Mouse (Mus musculus) embryonic facial prominence, embryonic 13.5 days (tissue): ENCODE data around the gene 9130008F23Rik. TPM values are rescaled to one million over a fixed set of nuclear protein-coding genes. Genes with fewer than 3 reads are reported as not detected.

ENCODE experiments used
- ATAC-seq: fragments of 200-750 bp; cut with Nextera tagmentation; 2 replicates; pipeline ENCODE4 v1.8.0; 2017; ENCODE audit warnings: low read depth; ENCODE audit not compliant: insufficient number of reproducible peaks, insufficient read depth, low FRiP score, low TSS enrichment
- H3K27ac ChIP-seq: fragments of 300-500 bp; sonication (generic); 2 replicates; pipeline ENCODE4 v1.5.1; 2015; ENCODE audit warnings: moderate library complexity, mild to moderate bottlenecking, inconsistent platforms
- H3K27me3 ChIP-seq: fragments of 300-500 bp; sonication (generic); 2 replicates; pipeline ENCODE4 v1.6.1; 2015; ENCODE audit warnings: mild to moderate bottlenecking, inconsistent platforms
- H3K36me3 ChIP-seq: fragments of 300-500 bp; sonication (generic); 2 replicates; pipeline ENCODE4 v1.6.1; 2015; ENCODE audit warnings: mild to moderate bottlenecking, inconsistent platforms
- H3K4me1 ChIP-seq: fragments of 300-500 bp; sonication (generic); 2 replicates; pipeline ENCODE4 v1.6.1; 2015; ENCODE audit warnings: inconsistent platforms
- H3K4me2 ChIP-seq: fragments of 300-500 bp; sonication (generic); 2 replicates; pipeline ENCODE4 v1.6.1; 2015; ENCODE audit warnings: moderate library complexity, mild to moderate bottlenecking, inconsistent platforms
- H3K4me3 ChIP-seq: fragments of 300-500 bp; sonication (generic); 2 replicates; pipeline ENCODE4 v1.5.1; 2015; ENCODE audit warnings: mild to moderate bottlenecking, inconsistent platforms
- H3K9ac ChIP-seq: fragments of 300-500 bp; sonication (generic); 2 replicates; pipeline ENCODE4 v1.6.1; 2015; ENCODE audit warnings: mild to moderate bottlenecking, inconsistent platforms
- H3K9me3 ChIP-seq: fragments of 300-500 bp; sonication (generic); 2 replicates; pipeline ENCODE4 v1.6.1; 2016; ENCODE audit warnings: inconsistent platforms
- WGBS: fragments of 180-500 bp; shearing (Covaris S2); methylation state at CpG from one replicate; pipeline ENCODE4 v1.1.7; 2015; ENCODE audit warnings: mixed read lengths; 5-methylcytosine and 5-hydroxymethylcytosine counted together
- polyA plus RNA-seq: library from polyadenylated mRNA; unstranded; fragments of >200 nt; fragmentation: Nextera tagmentation; extraction: Ambion mirVana; gene quantifications from 2 replicates; pipeline ENCODE4 v1.2.1, GENCODE M21; 2015

The 9130008F23Rik gene
- 1.8 and 2.0 TPM in 2 replicates for polyA plus RNA-seq

- peak; percentile 68; the same call in 1 of the 2 replicates for ATAC-seq
- H3K9ac ChIP-seq = peak within 1 kb of the TSS; percentile 77
Observed at GRCm38 (mm10) chr17:40879924-40880691, at the start of gene 9130008F23Rik. TSS of gene 9130008F23Rik (minus strand) at chr17:40880559.

DNA sequence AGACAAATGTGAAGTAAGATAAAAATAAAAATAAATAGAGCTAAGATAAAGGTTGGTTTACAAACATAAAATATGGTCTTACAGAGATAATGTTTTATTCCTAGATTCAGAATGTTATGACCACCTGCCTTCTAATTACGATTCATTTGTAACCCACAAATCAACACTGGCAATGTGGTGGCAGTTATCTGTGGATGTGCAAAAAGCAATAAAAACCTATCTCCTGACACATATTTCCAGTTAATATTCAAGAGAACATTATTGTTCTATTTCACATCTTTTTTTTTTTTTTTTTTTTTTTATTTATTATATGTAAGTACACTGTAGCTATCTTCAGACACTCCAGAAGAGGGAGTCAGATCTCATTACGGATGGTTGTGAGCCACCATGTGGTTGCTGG is 35.1 kb upstream of the 9130008F23Rik start:
- ATAC-seq = no peak
- no peaks in the 10 kb centered on the region for H3K36me3 ChIP-seq
- 90% methylated on average over 2 of the region's 2 CpGs for WGBS
- no peak overlapping the region for H3K9ac ChIP-seq
- no peaks in the 10 kb centered on the region for H3K9me3 ChIP-seq
- H3K4me2 ChIP-seq = no peak overlapping the region
- no peaks in the 10 kb centered on the region for H3K4me1 ChIP-seq
- no peaks in the 10 kb centered on the region for H3K27me3 ChIP-seq
- no peak overlapping the region for H3K27ac ChIP-seq
- H3K4me3 ChIP-seq = no peak overlapping the region

More at GRCm38 (mm10) chr17:40879924-40880691, at the start of gene 9130008F23Rik:
- H3K27me3 ChIP-seq = no peaks in the 10 kb centered on the region
- H3K36me3 ChIP-seq = no peaks in the 10 kb centered on the region
- H3K4me2 ChIP-seq = peak within 1 kb of the TSS; percentile 89
- WGBS = under 1% methylated on average over 40 of the region's 40 CpGs
- peaks cover 15% of the 10 kb centered on the region for H3K4me1 ChIP-seq
- H3K27ac ChIP-seq = no peak within 1 kb of the TSS
- H3K4me3 ChIP-seq = peak within 1 kb of the TSS; percentile 65
- H3K9me3 ChIP-seq = no peaks in the 10 kb centered on the region

- WGBS = 86% methylated on average over 2 of the region's 2 CpGs
- ATAC-seq = no peak
Observed at GRCm38 (mm10) chr17:40914250-40914649, 33.9 kb upstream of the 9130008F23Rik start, which contains the start of gene Glyatl3. TSS of gene Glyatl3 (minus strand) at chr17:40914350.

DNA sequence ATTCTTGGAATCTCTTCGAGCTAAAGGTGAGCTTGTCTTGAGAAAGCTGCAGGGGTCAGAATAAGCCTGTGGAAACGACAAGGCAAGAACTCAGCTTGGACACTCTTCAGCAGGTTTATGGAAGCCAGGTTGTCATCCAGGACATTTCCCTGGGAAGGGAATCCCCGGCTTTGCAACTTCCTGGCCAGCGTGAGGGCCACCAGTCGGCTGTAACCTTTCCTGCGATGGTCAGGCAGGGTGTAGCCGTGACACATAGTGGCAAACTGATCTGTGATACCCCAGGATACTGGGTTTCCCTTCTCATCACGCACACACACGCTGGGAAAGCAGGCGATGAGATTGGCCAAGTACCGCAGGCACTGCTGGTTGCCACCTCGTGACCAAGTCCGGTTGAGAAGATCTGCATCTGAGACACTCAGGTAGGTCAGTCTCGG is 24.4 kb upstream of the 9130008F23Rik start:
- no peak for ATAC-seq
- H3K4me3 ChIP-seq = peak overlapping the region; percentile 22
- no peak overlapping the region for H3K27ac ChIP-seq
- no peaks in the 10 kb centered on the region for H3K9me3 ChIP-seq
- no peaks in the 10 kb centered on the region for H3K27me3 ChIP-seq
- H3K4me2 ChIP-seq = peak overlapping the region; percentile 49
- 6% methylated on average over 13 of the region's 14 CpGs for WGBS
- peaks cover 4% of the 10 kb centered on the region; the same call in 1 of the 2 replicates for H3K4me1 ChIP-seq
- H3K9ac ChIP-seq = no peak overlapping the region
- no peaks in the 10 kb centered on the region for H3K36me3 ChIP-seq

More at GRCm38 (mm10) chr17:40914250-40914649, 33.9 kb upstream of the 9130008F23Rik start, which contains the start of gene Glyatl3:
- Histone ChIP-seq H3K36me3 (no peaks in the 10 kb centered on the region), H3K9ac (no peak within 1 kb of the TSS), H3K9me3 (no peaks in the 10 kb centered on the region), H3K4me2 (no peak within 1 kb of the TSS), H3K4me1 (no peaks in the 10 kb centered on the region), H3K27ac (no peak within 1 kb of the TSS), H3K27me3 (no peaks in the 10 kb centered on the region), H3K4me3 (no peak within 1 kb of the TSS)

DNA sequence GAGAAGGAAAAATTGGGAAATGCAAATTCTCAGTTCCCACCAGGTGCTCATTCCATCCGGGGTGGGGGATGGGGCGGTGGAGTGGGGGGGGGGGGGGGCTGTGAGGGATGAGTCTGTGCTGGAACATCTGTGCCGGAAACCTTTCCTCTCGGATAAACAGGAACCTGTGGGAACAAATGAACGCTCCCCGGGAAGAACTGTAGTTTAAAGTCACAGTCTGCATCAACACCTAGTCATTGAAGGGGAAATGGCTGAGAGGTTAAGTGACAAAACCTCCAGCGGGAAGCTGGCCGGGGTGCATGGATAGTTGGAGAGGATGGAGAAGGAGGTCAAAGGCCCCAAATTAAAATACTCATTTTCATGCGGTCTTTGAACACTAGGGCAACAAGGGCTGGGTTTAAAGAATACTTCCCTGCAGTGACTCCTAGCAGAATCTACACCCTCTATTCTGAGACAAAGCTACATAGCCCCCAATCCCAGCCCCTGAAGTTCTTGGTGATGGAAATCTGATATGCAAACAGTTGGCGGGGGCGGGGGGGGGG is 23.8 kb upstream of the 9130008F23Rik start:
- WGBS = 6% methylated on average over 11 of the region's 11 CpGs
- Histone ChIP-seq H3K9me3 (no peaks in the 10 kb centered on the region), H3K4me2 (peak overlapping the region; percentile 49), H3K27ac (no peak overlapping the region), H3K4me1 (peaks cover 4% of the 10 kb centered on the region; the same call in 1 of the 2 replicates), H3K36me3 (no peaks in the 10 kb centered on the region), H3K4me3 (peak overlapping the region; percentile 22; the same call in 1 of the 2 replicates), H3K27me3 (no peaks in the 10 kb centered on the region), H3K9ac (no peak overlapping the region)
- no peak for ATAC-seq

DNA sequence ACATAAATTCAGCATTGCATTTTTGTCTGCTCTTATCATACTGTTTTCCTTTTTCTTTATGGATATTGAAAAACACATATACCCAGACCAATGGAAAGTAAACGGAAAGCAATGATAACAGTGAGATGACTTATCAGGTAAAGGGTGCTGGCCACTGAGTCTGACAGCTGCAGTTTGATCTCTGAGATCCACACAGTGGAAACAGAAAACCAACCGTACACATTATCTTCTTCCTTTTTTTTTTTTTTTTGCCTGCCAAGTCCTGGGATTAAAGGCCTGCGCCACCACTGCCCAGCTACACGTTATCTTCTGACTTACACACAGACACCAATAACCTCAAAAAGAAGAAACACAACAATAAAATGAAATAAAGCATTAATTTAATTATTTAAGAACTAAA is 23.0 kb upstream of the 9130008F23Rik start:
- Histone ChIP-seq H3K9ac (no peak overlapping the region), H3K27me3 (no peaks in the 10 kb centered on the region), H3K36me3 (no peaks in the 10 kb centered on the region), H3K27ac (no peak overlapping the region), H3K4me3 (no peak overlapping the region), H3K9me3 (no peaks in the 10 kb centered on the region), H3K4me1 (peaks cover 4% of the 10 kb centered on the region; the same call in 1 of the 2 replicates), H3K4me2 (no peak overlapping the region)
- WGBS = 69% methylated on average over 4 of the region's 4 CpGs
- ATAC-seq = no peak

GRCm38 (mm10) chr17:40899783-40900363 is 19.5 kb upstream of the 9130008F23Rik start:
- no peak overlapping the region for H3K9ac ChIP-seq
- no peak overlapping the region for H3K4me2 ChIP-seq
- no peak for ATAC-seq
- H3K27ac ChIP-seq = no peak overlapping the region
- H3K4me1 ChIP-seq = peaks cover 4% of the 10 kb centered on the region; the same call in 1 of the 2 replicates
- H3K4me3 ChIP-seq = no peak overlapping the region
- H3K27me3 ChIP-seq = no peaks in the 10 kb centered on the region
- H3K9me3 ChIP-seq = no peaks in the 10 kb centered on the region
- 40% methylated on average over 4 of the region's 4 CpGs for WGBS
- no peaks in the 10 kb centered on the region for H3K36me3 ChIP-seq

GRCm38 (mm10) chr17:40896863-40897262 is 16.5 kb upstream of the 9130008F23Rik start:
- Histone ChIP-seq H3K4me2 (no peak overlapping the region), H3K9ac (no peak overlapping the region), H3K27ac (no peak overlapping the region), H3K4me1 (no peaks in the 10 kb centered on the region), H3K4me3 (no peak overlapping the region), H3K36me3 (no peaks in the 10 kb centered on the region), H3K27me3 (no peaks in the 10 kb centered on the region), H3K9me3 (no peaks in the 10 kb centered on the region)
- 62% methylated on average over 1 of the region's 1 CpGs for WGBS
- ATAC-seq = no peak

DNA sequence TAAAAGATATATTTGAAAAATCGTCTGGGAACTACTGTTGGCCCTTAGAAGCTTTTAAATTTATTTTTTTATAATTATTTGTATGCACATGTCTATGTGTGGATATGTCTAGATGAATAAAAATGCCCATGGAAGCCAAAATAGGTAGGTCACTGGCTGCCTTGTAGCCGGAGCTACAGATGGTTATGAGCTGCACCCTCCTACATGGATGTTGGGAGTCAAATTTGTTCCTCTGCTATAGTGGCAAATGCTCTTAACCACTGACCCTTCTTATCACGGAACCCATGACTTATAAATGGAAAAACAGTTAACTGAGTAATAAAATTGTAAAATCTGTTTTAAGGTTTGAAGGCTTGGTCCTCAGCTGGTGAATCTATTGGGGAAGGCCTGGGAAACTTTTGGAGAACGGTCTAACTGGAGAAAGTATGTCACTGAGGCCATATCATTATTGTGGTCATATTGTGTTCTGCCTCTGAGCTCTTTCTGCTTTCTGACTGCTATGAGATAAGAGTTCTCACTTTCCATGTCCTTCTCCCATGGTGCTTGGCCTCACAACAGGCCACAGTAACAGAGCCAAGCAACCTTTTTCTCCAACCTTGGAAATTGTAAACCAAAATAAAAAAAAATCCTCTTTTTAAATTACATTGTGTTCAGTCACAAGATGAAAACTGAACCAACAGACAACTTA is 7.6 kb upstream of the 9130008F23Rik start:
- Histone ChIP-seq H3K27ac (no peak overlapping the region), H3K9me3 (no peaks in the 10 kb centered on the region), H3K4me2 (no peak overlapping the region), H3K9ac (no peak overlapping the region), H3K36me3 (no peaks in the 10 kb centered on the region), H3K4me1 (no peaks in the 10 kb centered on the region), H3K27me3 (no peaks in the 10 kb centered on the region), H3K4me3 (no peak overlapping the region)
- 79% methylated on average over 4 of the region's 4 CpGs for whole genome bisulfite sequencing
- ATAC-seq = no peak

GRCm38 (mm10) chr17:40885155-40885554 is 4.8 kb upstream of the 9130008F23Rik start:
- 73% methylated on average over 4 of the region's 4 CpGs for WGBS
- H3K4me1 ChIP-seq = no peaks in the 10 kb centered on the region
- H3K4me3 ChIP-seq = no peak overlapping the region
- H3K27me3 ChIP-seq = no peaks in the 10 kb centered on the region
- no peak overlapping the region for H3K9ac ChIP-seq
- H3K9me3 ChIP-seq = no peaks in the 10 kb centered on the region
- H3K4me2 ChIP-seq = no peak overlapping the region
- no peaks in the 10 kb centered on the region for H3K36me3 ChIP-seq
- ATAC-seq = no peak
- H3K27ac ChIP-seq = no peak overlapping the region

DNA sequence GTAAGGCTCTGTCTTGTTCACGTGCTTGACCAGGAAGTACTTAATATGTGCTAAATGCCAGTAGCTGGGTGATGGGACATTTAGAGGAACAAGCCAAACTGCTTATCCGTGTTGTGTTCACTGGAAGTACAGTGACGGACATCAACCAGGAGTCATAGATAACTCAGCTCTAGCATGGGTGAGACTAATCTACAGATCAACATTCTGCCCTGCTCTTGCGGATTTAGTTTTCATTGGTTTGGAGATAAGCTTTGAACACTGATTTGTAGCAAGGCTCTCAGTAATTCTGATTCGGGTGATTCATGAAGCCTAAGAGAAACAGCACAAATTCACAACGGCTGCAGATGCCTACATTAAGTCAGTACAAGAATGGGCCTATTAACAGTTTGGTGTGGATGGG is 1.8 kb upstream of the 9130008F23Rik start:
- Histone ChIP-seq H3K27ac (no peak overlapping the region), H3K4me3 (no peak overlapping the region), H3K27me3 (no peaks in the 10 kb centered on the region), H3K9ac (no peak overlapping the region), H3K36me3 (no peaks in the 10 kb centered on the region), H3K4me2 (no peak overlapping the region), H3K9me3 (no peaks in the 10 kb centered on the region), H3K4me1 (peaks cover 15% of the 10 kb centered on the region)
- WGBS = 87% methylated on average over 6 of the region's 6 CpGs
- no peak for ATAC-seq
